Mouse (Mus musculus): Measurements from ENCODE around the gene Pdzd2.

Gene Pdzd2

GRCm38 (mm10) chr15:12739277-12740247, at the start of gene Pdzd2:
Pdzd2 (minus strand) TSS chr15:12739924.
- peak; percentile 75 for DNase-seq (ENCODE audit: low read depth, low spot score)

GRCm38 (mm10) chr15:12789406-12789867, 49.7 kb upstream of the Pdzd2 start:
- DNase-seq (ENCODE audit: low read depth, low spot score) = no peak

- no peak for DNase-seq (ENCODE audit: low read depth, low spot score)
Measured at GRCm38 (mm10) chr15:12788536-12788935, 48.8 kb upstream of the Pdzd2 start.

GRCm38 (mm10) chr15:12781729-12782326, 42.1 kb upstream of the Pdzd2 start:
- DNase-seq (ENCODE audit: low read depth, low spot score) = no peak

GRCm38 (mm10) chr15:12781296-12781695, 41.6 kb upstream of the Pdzd2 start:
- no peak for DNase-seq (ENCODE audit: low read depth, low spot score)

- DNase-seq (ENCODE audit: low read depth, low spot score) = no peak
Measured at GRCm38 (mm10) chr15:12774149-12774753, 34.5 kb upstream of the Pdzd2 start.

GRCm38 (mm10) chr15:12770958-12771357, 31.2 kb upstream of the Pdzd2 start:
- no peak for DNase-seq (ENCODE audit: low read depth, low spot score)

GRCm38 (mm10) chr15:12766848-12767247, 27.1 kb upstream of the Pdzd2 start:
- DNase-seq (ENCODE audit: low read depth, low spot score) = no peak

GRCm38 (mm10) chr15:12763147-12763546, 23.4 kb upstream of the Pdzd2 start:
- no peak for DNase-seq (ENCODE audit: low read depth, low spot score)

- DNase-seq (ENCODE audit: low read depth, low spot score) = no peak
Measured at GRCm38 (mm10) chr15:12762258-12762913, 22.7 kb upstream of the Pdzd2 start.

- DNase-seq (ENCODE audit: low read depth, low spot score) = no peak
Measured at GRCm38 (mm10) chr15:12760747-12761146, 21.0 kb upstream of the Pdzd2 start.

- no peak for DNase-seq (ENCODE audit: low read depth, low spot score)
Measured at GRCm38 (mm10) chr15:12758461-12758860, 18.7 kb upstream of the Pdzd2 start.

- no peak for DNase-seq (ENCODE audit: low read depth, low spot score)
Measured at GRCm38 (mm10) chr15:12757757-12758156, 18.0 kb upstream of the Pdzd2 start.

- no peak for DNase-seq (ENCODE audit: low read depth, low spot score)
Measured at GRCm38 (mm10) chr15:12753201-12753600, 13.5 kb upstream of the Pdzd2 start.

GRCm38 (mm10) chr15:12750963-12751362, 11.2 kb upstream of the Pdzd2 start:
- DNase-seq (ENCODE audit: low read depth, low spot score) = no peak

- no peak for DNase-seq (ENCODE audit: low read depth, low spot score)
Measured at GRCm38 (mm10) chr15:12749549-12750301, 10.0 kb upstream of the Pdzd2 start.

- DNase-seq (ENCODE audit: low read depth, low spot score) = no peak
Measured at GRCm38 (mm10) chr15:12742117-12742906, 2.6 kb upstream of the Pdzd2 start.

GRCm38 (mm10) chr15:12738301-12739093, 1.2 kb downstream of the Pdzd2 start:
- no peak for DNase-seq (ENCODE audit: low read depth, low spot score)

- DNase-seq (ENCODE audit: low read depth, low spot score) = no peak
Measured at GRCm38 (mm10) chr15:12735208-12735607, 4.5 kb downstream of the Pdzd2 start.
